Mouse (Mus musculus) bone marrow macrophage, adult 2 months (primary cell): ENCODE data around the gene Myh9.
"Not testable (repeated sequence)": the region's sequence is repeated elsewhere in the genome, so short reads cannot be mapped to it uniquely, and the experiment has no call there.

Source experiments
- CTCF ChIP-seq: IDR thresholded peaks from 2 replicates; pipeline ENCODE4 v1.5.1; 2012; ENCODE audit warnings: low read depth, mild to moderate bottlenecking, low read length, moderate library complexity
- POLR2A ChIP-seq: IDR thresholded peaks from 2 replicates; pipeline ENCODE4 v1.6.1; 2012; ENCODE audit warnings: mild to moderate bottlenecking, low read depth, low read length, borderline replicate concordance

- not testable (repeated sequence) for TF ChIP-seq CTCF, POLR2A
Observed at GRCm38 (mm10) chr15:77718240-77718639, 123.7 kb downstream of the Myh9 start.
